Mouse (Mus musculus): ENCODE results near the gene Slc5a2. TPM values are rescaled to one million over a fixed set of nuclear protein-coding genes. Genes with fewer than 3 reads are reported as not detected.

The Slc5a2 gene
- polyA plus RNA-seq, 1 experiment = not detected

DNA sequence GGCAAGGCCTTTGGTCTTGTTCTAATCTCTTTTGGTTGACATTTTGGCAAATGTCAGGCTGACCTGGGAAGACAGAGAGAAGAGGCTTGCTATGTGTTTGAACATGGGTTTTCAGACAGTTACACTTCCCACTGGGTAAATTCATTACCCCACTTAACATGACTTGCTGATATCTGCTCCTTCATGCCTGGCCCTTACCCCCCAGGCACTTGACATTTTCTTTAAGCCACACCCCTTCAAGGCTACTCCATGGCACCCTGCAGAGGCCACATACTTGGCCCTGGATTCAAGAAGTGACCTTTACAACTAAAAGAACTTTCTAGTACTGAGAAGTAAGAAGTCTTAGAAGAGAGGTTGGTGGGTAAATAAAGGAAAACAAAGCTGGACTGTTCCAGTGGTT is 42.4 kb downstream of the Slc5a2 start:
- no peak overlapping the region for H3K4me3 ChIP-seq (ENCODE audit: insufficient read depth, low read length)
- no peak overlapping the region for H3K27ac ChIP-seq (ENCODE audit: insufficient read depth, low read length)
- TF ChIP-seq POLR2A (IDR thresholded peaks at IDR 0.05; ENCODE audit: extremely low read depth, insufficient read depth, low read length) (no peak), CTCF (IDR thresholded peaks at IDR 0.05; ENCODE audit: extremely low read depth, insufficient read depth, low read length) (no peak)
- no peaks in the 10 kb centered on the region for H3K4me1 ChIP-seq (ENCODE audit: control insufficient read depth, insufficient read depth, low read length)

DNA sequence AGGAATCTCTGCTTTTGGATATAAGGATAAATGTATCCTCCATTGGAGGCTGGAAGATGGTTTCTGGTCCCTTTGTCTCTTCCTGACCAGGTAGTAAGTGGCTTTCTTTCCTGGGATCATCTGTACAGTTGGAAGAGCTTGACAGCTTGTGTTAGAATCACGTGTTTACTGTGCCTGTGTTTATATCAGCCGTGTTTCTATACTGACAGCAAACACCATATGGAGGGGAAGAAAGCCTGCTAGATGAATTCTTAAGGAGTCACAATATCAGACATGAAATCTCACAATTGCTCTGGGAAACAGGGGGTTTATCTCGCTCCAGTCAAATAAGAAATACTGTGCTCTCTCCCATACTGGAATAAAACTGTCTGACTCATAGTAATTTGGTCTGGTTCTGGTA is 43.8 kb downstream of the Slc5a2 start:
- no peak for TF ChIP-seq POLR2A (IDR thresholded peaks at IDR 0.05; ENCODE audit: extremely low read depth, insufficient read depth, low read length)
- TF ChIP-seq CTCF (IDR thresholded peaks at IDR 0.05; ENCODE audit: extremely low read depth, insufficient read depth, low read length) = no peak
- no peak overlapping the region for H3K4me3 ChIP-seq (ENCODE audit: insufficient read depth, low read length)
- H3K27ac ChIP-seq (ENCODE audit: insufficient read depth, low read length) = no peak overlapping the region
- H3K4me1 ChIP-seq (ENCODE audit: control insufficient read depth, insufficient read depth, low read length) = no peaks in the 10 kb centered on the region

DNA sequence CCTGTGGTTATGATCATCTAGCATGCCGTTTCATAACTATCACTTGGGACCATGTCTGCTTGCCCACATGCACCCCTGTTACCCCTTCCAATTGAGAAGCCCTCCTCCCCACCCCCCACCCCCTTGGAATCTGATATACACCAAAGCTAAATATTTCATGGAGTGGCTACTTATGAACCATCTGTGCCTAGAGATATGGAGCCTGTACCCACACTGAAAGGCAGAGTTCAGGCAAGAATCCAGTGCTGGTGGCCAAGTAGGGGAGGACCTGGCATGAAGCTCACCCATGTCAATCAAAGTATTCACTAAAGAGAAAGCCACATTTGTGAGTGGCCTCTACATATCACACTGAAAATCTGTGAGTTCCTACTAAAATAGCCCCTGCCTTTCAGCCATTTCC is 44.3 kb downstream of the Slc5a2 start:
- no peak overlapping the region for H3K4me3 ChIP-seq (ENCODE audit: insufficient read depth, low read length)
- no peaks in the 10 kb centered on the region for H3K4me1 ChIP-seq (ENCODE audit: control insufficient read depth, insufficient read depth, low read length)
- TF ChIP-seq CTCF (IDR thresholded peaks at IDR 0.05; ENCODE audit: extremely low read depth, insufficient read depth, low read length) (no peak), POLR2A (IDR thresholded peaks at IDR 0.05; ENCODE audit: extremely low read depth, insufficient read depth, low read length) (no peak)
- no peak overlapping the region for H3K27ac ChIP-seq (ENCODE audit: insufficient read depth, low read length)

DNA sequence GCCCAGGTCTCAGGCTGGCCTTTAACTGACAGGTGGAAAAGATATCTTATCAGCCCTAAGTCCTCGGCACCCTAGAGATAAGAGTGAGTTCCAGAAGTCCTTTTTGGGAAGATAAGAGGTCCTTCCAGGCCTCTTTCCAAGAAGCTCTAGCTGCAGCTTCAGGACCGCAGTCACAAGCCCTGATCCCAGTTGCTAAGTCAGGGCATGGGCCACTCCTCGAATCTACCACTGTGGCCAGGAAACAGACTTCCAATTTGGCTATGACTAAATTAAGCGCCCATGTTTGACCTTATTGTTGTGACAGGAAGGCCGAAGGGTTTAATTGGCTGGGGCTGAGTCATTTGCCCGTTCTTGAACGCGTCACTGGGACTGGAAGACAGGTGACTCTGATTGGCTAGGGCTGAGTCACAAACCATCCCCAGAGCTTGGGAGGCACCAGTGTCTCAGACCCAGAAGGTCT is 44.8 kb downstream of the Slc5a2 start:
- TF ChIP-seq POLR2A (IDR thresholded peaks at IDR 0.05; ENCODE audit: extremely low read depth, insufficient read depth, low read length) (no peak), CTCF (IDR thresholded peaks at IDR 0.05; ENCODE audit: extremely low read depth, insufficient read depth, low read length) (no peak)
- H3K4me3 ChIP-seq (ENCODE audit: insufficient read depth, low read length) = no peak overlapping the region
- H3K27ac ChIP-seq (ENCODE audit: insufficient read depth, low read length) = no peak overlapping the region
- no peaks in the 10 kb centered on the region for H3K4me1 ChIP-seq (ENCODE audit: control insufficient read depth, insufficient read depth, low read length)

DNA sequence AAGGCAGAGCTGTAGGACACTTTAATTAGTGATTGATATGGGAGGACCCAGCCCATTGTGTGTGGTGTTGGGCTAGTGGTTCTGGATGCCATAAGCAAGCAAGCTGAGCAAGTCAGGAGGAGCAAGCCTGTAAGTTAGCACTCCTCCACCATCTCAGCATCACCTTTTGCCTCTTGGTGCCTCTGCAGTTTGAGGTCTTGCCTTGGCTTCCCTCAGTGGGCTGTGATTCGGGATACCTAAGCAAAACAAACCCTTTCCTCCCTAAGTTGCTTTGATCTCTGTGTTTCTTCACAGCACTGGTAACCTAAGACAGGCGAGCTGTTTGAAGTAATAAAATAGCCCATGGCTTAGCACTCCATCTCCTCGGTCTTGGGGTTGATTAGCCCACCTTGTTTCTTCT is 45.8 kb downstream of the Slc5a2 start:
- H3K4me1 ChIP-seq (ENCODE audit: control insufficient read depth, insufficient read depth, low read length) = no peaks in the 10 kb centered on the region
- TF ChIP-seq POLR2A (IDR thresholded peaks at IDR 0.05; ENCODE audit: extremely low read depth, insufficient read depth, low read length) (no peak), CTCF (IDR thresholded peaks at IDR 0.05; ENCODE audit: extremely low read depth, insufficient read depth, low read length) (no peak)
- H3K4me3 ChIP-seq (ENCODE audit: insufficient read depth, low read length) = no peak overlapping the region

DNA sequence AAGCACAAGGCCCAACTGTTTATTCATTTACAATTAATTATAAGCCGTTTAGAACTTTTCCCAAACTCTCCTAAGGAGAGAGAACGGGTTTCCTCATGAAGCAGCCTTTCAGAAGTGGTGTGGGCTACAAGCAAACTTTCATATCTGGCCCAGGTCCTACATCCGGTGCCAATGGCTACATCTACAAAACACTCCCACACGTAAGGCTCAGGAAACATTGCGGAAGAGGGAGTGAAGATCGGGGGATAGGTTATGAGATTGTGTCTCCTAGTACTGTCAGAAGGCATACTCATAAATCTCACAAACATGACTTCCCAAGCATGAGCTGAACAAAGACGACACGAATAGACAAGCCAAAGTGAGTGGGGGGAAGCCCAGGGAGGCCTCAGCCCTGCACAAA is 46.4 kb downstream of the Slc5a2 start:
- H3K27ac ChIP-seq (ENCODE audit: insufficient read depth, low read length) = no peak overlapping the region
- H3K4me1 ChIP-seq (ENCODE audit: control insufficient read depth, insufficient read depth, low read length) = no peaks in the 10 kb centered on the region
- H3K4me3 ChIP-seq (ENCODE audit: insufficient read depth, low read length) = no peak overlapping the region
- TF ChIP-seq POLR2A (IDR thresholded peaks at IDR 0.05; ENCODE audit: extremely low read depth, insufficient read depth, low read length) (no peak), CTCF (IDR thresholded peaks at IDR 0.05; ENCODE audit: extremely low read depth, insufficient read depth, low read length) (no peak)

More for the DNA sequence above, 45.8 kb downstream of the Slc5a2 start:
- H3K27ac ChIP-seq (ENCODE audit: insufficient read depth, low read length) = no peak overlapping the region

DNA sequence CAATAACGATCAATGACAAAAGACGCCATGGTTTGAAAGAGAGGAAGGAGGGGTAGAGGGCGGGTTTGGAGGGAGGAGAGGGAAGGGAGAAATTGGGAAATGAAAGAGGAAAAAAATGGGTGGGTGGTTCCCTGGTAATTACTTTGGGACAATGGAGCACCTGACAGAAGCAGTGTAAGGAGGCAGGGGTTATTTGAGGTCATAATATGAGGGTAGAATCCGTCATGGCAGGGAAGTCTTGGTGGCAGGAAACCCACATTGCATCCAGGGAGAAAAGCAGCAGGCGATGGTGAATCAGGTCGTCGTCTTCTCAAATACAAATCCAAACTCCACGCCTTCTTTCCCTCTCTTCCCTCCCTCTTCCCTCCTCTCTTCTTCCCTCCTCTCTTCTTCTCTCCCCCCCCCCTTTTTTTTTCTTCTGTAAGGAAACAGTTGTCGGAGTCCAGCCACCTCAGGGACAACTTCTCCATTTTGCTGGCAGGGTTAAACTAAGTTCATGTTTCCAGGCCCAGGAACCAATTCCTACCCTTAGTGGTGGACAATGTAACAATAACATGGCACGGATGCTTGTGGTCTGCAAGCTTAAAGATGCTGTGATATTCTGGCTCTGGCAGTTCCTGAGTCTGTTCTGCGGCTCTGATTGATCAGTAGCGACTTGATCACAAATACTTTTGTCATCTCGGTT is 47.1 kb downstream of the Slc5a2 start:
- no peak for TF ChIP-seq CTCF (IDR thresholded peaks at IDR 0.05; ENCODE audit: extremely low read depth, insufficient read depth, low read length)
- no peak for TF ChIP-seq POLR2A (IDR thresholded peaks at IDR 0.05; ENCODE audit: extremely low read depth, insufficient read depth, low read length)
- no peaks in the 10 kb centered on the region for H3K4me1 ChIP-seq (ENCODE audit: control insufficient read depth, insufficient read depth, low read length)
- H3K27ac ChIP-seq (ENCODE audit: insufficient read depth, low read length) = no peak overlapping the region
- no peak overlapping the region for H3K4me3 ChIP-seq (ENCODE audit: insufficient read depth, low read length)

DNA sequence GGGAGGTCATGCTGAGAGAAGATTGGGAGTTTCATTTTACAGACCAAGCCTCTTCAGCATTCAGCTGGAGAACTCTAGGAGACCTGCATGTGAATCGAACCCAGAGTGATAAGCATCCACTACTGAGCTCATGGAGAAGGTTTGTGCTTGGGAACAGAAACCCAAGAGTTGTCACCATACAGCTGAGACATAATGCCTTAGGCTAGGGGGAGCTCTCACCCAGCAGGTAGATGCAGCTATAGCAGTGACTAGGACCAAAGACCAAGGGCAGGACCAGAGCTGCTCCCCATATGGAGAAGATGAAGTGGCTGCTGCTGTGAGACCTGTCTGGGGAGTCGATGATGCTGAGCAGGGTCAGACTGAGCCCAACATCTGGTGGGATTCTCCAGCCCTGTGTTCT is 48.1 kb downstream of the Slc5a2 start:
- Histone ChIP-seq H3K27ac (ENCODE audit: insufficient read depth, low read length) (no peak overlapping the region), H3K4me1 (ENCODE audit: control insufficient read depth, insufficient read depth, low read length) (no peaks in the 10 kb centered on the region), H3K4me3 (ENCODE audit: insufficient read depth, low read length) (no peak overlapping the region)
- no peak for TF ChIP-seq POLR2A (IDR thresholded peaks at IDR 0.05; ENCODE audit: extremely low read depth, insufficient read depth, low read length)
- no peak for TF ChIP-seq CTCF (IDR thresholded peaks at IDR 0.05; ENCODE audit: extremely low read depth, insufficient read depth, low read length)

DNA sequence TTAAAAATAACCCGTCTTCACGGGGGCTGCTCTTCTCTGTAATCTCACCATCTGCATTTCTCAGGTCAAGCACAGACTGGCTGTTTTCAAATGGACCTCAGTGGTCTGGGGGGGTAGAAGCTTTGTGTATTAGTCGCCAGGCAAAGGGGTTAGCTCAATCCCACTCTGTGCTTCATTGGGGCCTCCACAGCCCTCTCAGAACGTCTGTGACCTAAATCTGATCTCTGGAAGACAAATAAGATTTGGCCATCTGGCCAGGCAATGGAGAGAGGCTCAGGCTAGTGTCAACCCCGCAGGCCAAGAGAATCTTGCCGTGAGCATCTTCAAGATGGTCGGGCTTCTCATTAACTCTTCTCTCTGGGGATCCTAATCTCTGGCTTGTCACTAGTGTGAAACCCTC is 49.0 kb downstream of the Slc5a2 start:
- Histone ChIP-seq H3K27ac (ENCODE audit: insufficient read depth, low read length) (no peak overlapping the region), H3K4me1 (ENCODE audit: control insufficient read depth, insufficient read depth, low read length) (no peaks in the 10 kb centered on the region), H3K4me3 (ENCODE audit: insufficient read depth, low read length) (no peak overlapping the region)
- TF ChIP-seq POLR2A (IDR thresholded peaks at IDR 0.05; ENCODE audit: extremely low read depth, insufficient read depth, low read length) = no peak

DNA sequence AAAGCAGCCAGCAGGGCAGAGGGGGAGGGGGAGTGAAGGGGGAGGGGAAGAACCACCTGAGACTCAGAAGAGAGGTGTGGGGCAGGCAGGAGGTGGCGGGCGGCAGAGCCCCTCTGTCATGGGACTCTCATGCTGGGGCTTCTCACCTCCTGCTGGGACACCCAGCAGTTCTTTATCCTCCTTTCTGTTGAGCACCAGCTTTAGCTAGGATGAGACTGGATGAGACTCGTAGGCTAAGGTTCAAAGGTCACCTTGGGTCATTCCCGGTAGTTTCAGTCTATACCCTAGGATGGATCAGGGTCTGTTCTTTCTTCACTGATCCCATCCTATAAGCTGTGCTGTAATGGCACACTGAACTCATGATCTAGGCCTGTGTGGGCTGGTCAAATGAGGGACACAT is 51.6 kb downstream of the Slc5a2 start:
- Histone ChIP-seq H3K4me3 (ENCODE audit: insufficient read depth, low read length) (no peak overlapping the region), H3K27ac (ENCODE audit: insufficient read depth, low read length) (no peak overlapping the region), H3K4me1 (ENCODE audit: control insufficient read depth, insufficient read depth, low read length) (no peaks in the 10 kb centered on the region)
- no peak for TF ChIP-seq POLR2A (IDR thresholded peaks at IDR 0.05; ENCODE audit: extremely low read depth, insufficient read depth, low read length)
- TF ChIP-seq CTCF (IDR thresholded peaks at IDR 0.05; ENCODE audit: extremely low read depth, insufficient read depth, low read length) = no peak

Measured in cortical plate, adult 2 months (tissue).